Comparison of ENCODE assay signal across 9 mouse cellular contexts in the genomic region with DNA sequence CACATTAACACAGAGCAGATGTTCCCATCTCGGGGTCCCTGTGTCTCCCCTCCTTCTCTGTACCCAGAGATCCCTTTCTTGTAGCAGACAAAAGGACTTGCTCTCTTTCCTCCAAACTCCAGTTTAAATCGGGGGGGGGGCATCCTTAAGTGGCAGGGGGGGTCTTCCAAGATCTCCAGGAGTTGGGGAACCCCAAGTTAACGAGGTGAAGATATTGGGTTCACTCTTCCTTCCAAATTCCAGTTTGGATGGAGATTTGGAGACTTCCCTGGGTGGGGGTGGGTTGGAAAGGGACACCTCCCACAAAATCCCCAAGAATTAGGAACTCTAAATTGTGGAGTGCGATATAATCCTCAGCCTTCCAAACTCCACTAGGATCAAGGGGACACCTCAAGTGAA. TPM values are rescaled to one million over a fixed set of nuclear protein-coding genes. Genes with fewer than 3 reads are reported as not detected.
DNase-seq lines count a peak whose midpoint lies in the region; ATAC-seq and TF ChIP-seq lines count a peak whose summit lies in the region.
"Had no signal": no experiment of that assay in that cellular context is flagged by ENCODE, and none has a peak within 500 bp of the region (broad histone marks: within the 10 kb centered on the region; RNA-seq: fewer than 3 reads in every experiment).

No protein-coding gene starts in this region.

- dilution Hi-C loops in CH12.LX (cut with MboI; ENCODE audit: extremely low pct_ligation_motif_present, extremely low pct_unique_long_range_greater_than_20kb, low sequenced_read_pairs), result no loop called here

- no peak for DNase-seq in heart, adult 9 months (ENCODE audit: low spot score in 2 of 2)
- DNase-seq in CH12.LX (ENCODE audit: extremely low read depth), result no peak
- DNase-seq in frontal cortex, postnatal 14 days (ENCODE audit: low spot score in 2 of 2), result no peak
- no peak for DNase-seq in frontal cortex, postnatal 10 days (ENCODE audit: low spot score in 2 of 2)
- no peak for DNase-seq in adrenal gland, adult 8-10 months
- DNase-seq: lung, postnatal 36 days had no signal

- peak overlapping the region; percentile 99 for H3K9ac ChIP-seq in heart, embryonic 11.5 days (ENCODE audit: low read depth, low read length)
- H3K9ac ChIP-seq in CH12.LX (ENCODE audit: insufficient read depth, low read depth), result peak overlapping the region; percentile 99
- H3K9ac ChIP-seq in forebrain, embryonic 15.5 days (replicated peaks), result peak overlapping the region; percentile 83
- peak overlapping the region; percentile 99 for H3K9ac ChIP-seq in liver, embryonic 16.5 days (ENCODE audit: low read depth, low read length)

- no peak for ATAC-seq in heart, embryonic 11.5 days (replicated peaks; ENCODE audit: insufficient number of reproducible peaks, low FRiP score, low TSS enrichment)
- ATAC-seq in forebrain, embryonic 15.5 days (replicated peaks), result no peak
- no peak for ATAC-seq in liver, embryonic 16.5 days (ENCODE audit: low read depth)

- H3K4me2 ChIP-seq in heart, embryonic 11.5 days, result peak overlapping the region; percentile 82
- peak overlapping the region; percentile 82 for H3K4me2 ChIP-seq in CH12.LX (ENCODE audit: insufficient read depth, low read depth, poor library complexity, severe bottlenecking)
- H3K4me2 ChIP-seq in forebrain, embryonic 15.5 days (replicated peaks), result peak overlapping the region; percentile 72
- H3K4me2 ChIP-seq in liver, embryonic 16.5 days (ENCODE audit: low read depth, low read length), result peak overlapping the region; percentile 72

- no peak for TF ChIP-seq POLR2A in CH12.LX (IDR thresholded peaks at IDR 0.05; ENCODE audit: low read depth, low read length)

- H3K27me3 ChIP-seq in heart, embryonic 11.5 days (ENCODE audit: control insufficient read depth, insufficient read depth, low read length), result no peaks in the 10 kb centered on the region; the same call in 1 of the 2 replicates
- no peaks in the 10 kb centered on the region for H3K27me3 ChIP-seq in CH12.LX (replicated peaks)
- no peaks in the 10 kb centered on the region for H3K27me3 ChIP-seq in forebrain, embryonic 15.5 days
- no peaks in the 10 kb centered on the region for H3K27me3 ChIP-seq in liver, embryonic 16.5 days (ENCODE audit: control insufficient read depth, insufficient read depth, low read depth, low read length)

- peak overlapping the region; percentile 92 for H3K4me3 ChIP-seq in heart, embryonic 11.5 days (ENCODE audit: low read depth, low read length)
- H3K4me3 ChIP-seq in CH12.LX (replicated peaks in 1 of 3; ENCODE audit: low read depth in 2 of 3, low read length in 2 of 3, poor library complexity in 1 of 3), result peak overlapping the region; percentile 97 to 99 (median 97)
- peak overlapping the region; percentile 67 for H3K4me3 ChIP-seq in forebrain, embryonic 15.5 days
- H3K4me3 ChIP-seq in liver, embryonic 16.5 days (ENCODE audit: low read depth, low read length), result peak overlapping the region; percentile 96

- 4% methylated on average over 4 of the region's 4 CpGs for WGBS in heart, embryonic 11.5 days (ENCODE audit: insufficient replicate concordance)
- WGBS in forebrain, embryonic 15.5 days, result 2% methylated on average over 4 of the region's 4 CpGs
- 3% methylated on average over 4 of the region's 4 CpGs for WGBS in liver, embryonic 16.5 days (ENCODE audit: insufficient replicate concordance)

- in situ Hi-C loops in CH12.LX (cut with MboI; ENCODE audit: low pct_ligation_motif_present, low pct_unique_long_range_greater_than_20kb, low sequenced_read_pairs), result loop anchor here (25.0 kb wide), 1 partner anchor 255 kb away; the partner anchor contains the start of gene Mknk2

- peaks cover 14% of the 10 kb centered on the region for H3K36me3 ChIP-seq in heart, embryonic 11.5 days (ENCODE audit: control insufficient read depth, insufficient read depth, low read length)
- peaks cover 26 to 34% of the 10 kb centered on the region in 2 experiments for H3K36me3 ChIP-seq in CH12.LX (replicated peaks in 1 of 2; ENCODE audit: control insufficient read depth in 1 of 2, insufficient read depth in 1 of 2, low read length in 1 of 2)
- H3K36me3 ChIP-seq in forebrain, embryonic 15.5 days, result peaks cover 28% of the 10 kb centered on the region
- H3K36me3 ChIP-seq in liver, embryonic 16.5 days (ENCODE audit: control insufficient read depth, insufficient read depth), result peaks cover 27% of the 10 kb centered on the region

- H3K79me2 ChIP-seq in CH12.LX (replicated peaks; ENCODE audit: control insufficient read depth, extremely low read depth, insufficient read depth, poor library complexity, severe bottlenecking), result peaks cover 52% of the 10 kb centered on the region

- TF ChIP-seq EP300 in CH12.LX (IDR thresholded peaks at IDR 0.05; ENCODE audit: low read length), result no peak

- peaks cover 16% of the 10 kb centered on the region; the same call in 1 of the 2 replicates for H3K4me1 ChIP-seq in heart, embryonic 11.5 days (ENCODE audit: control insufficient read depth, insufficient read depth, low read length)
- H3K4me1 ChIP-seq in CH12.LX (ENCODE audit: control insufficient read depth in 1 of 2, insufficient read depth in 2 of 2), result peaks cover 30 to 56% of the 10 kb centered on the region in 2 experiments
- peaks cover 23% of the 10 kb centered on the region for H3K4me1 ChIP-seq in forebrain, embryonic 15.5 days
- H3K4me1 ChIP-seq in liver, embryonic 16.5 days (ENCODE audit: control insufficient read depth, low read depth, low read length), result peaks cover 43% of the 10 kb centered on the region

- H3K9me3 ChIP-seq in heart, embryonic 11.5 days (replicated peaks; ENCODE audit: control insufficient read depth, low read length), result no peaks in the 10 kb centered on the region
- H3K9me3 ChIP-seq in CH12.LX (replicated peaks; ENCODE audit: low read length), result no peaks in the 10 kb centered on the region
- no peaks in the 10 kb centered on the region for H3K9me3 ChIP-seq in forebrain, embryonic 15.5 days
- H3K9me3 ChIP-seq in liver, embryonic 16.5 days (replicated peaks; ENCODE audit: control insufficient read depth, low read length), result no peaks in the 10 kb centered on the region

- no peak for TF ChIP-seq RAD21 in CH12.LX (IDR thresholded peaks at IDR 0.05; ENCODE audit: low read depth, low read length)

- H3K27ac ChIP-seq in heart, embryonic 11.5 days (ENCODE audit: low read depth, low read length), result peak overlapping the region; percentile 84
- peak overlapping the region; percentile 96 for H3K27ac ChIP-seq in CH12.LX (ENCODE audit: insufficient read depth, low read depth)
- peak overlapping the region; percentile 96 for H3K27ac ChIP-seq in forebrain, embryonic 15.5 days (replicated peaks)
- peak overlapping the region; percentile 98 for H3K27ac ChIP-seq in liver, embryonic 16.5 days (ENCODE audit: low read length)

- TF ChIP-seq CTCF in CH12.LX (conservative IDR thresholded peaks at IDR 0.05 in 1 of 2, IDR thresholded peaks at IDR 0.05 in 1 of 2; ENCODE audit: low read depth in 2 of 2, low read length in 2 of 2), result no peak

TF ChIP-seq in CH12.LX, 34 proteins besides CTCF, POLR2A, EP300 and RAD21 (continues in another document):
- TF ChIP-seq SMC3 (IDR thresholded peaks at IDR 0.05; ENCODE audit: low read depth, low read length) (no peak), TCF12 (IDR thresholded peaks at IDR 0.05; ENCODE audit: low read depth, low read length) (0 out of 2 replicates have a peak, but pooled peaks have one; percentile 9), ZKSCAN1 (IDR thresholded peaks at IDR 0.05; ENCODE audit: borderline replicate concordance, low read depth, low read length) (no peak), MAZ (IDR thresholded peaks at IDR 0.05; ENCODE audit: low read depth, low read length) (no peak), JUN (IDR thresholded peaks at IDR 0.05; ENCODE audit: insufficient read depth, low read depth, low read length) (no peak), BHLHE40 (IDR thresholded peaks at IDR 0.05; ENCODE audit: low read depth, low read length) (no peak), TBP (conservative IDR thresholded peaks at IDR 0.05; ENCODE audit: low read depth, low read length) (no peak), UBTF (IDR thresholded peaks at IDR 0.05; ENCODE audit: low read depth, low read length) (no peak)

RNA-seq across cellular contexts. Expression of gene Tcf3, which starts 1.1 kb away (rescaled TPM):
- polyA plus RNA-seq in heart, embryonic 11.5 days (2014; fragmentation: Nextera tagmentation; extraction: Ambion mirVana), result 66.1 and 69.8 TPM in 2 replicates
- total RNA-seq in CH12.LX (2012; rRNA removed) (179 and 207 TPM in 2 replicates), CH12.LX (2014; rRNA removed) (139 and 146 TPM in 2 replicates)
- 208 and 223 TPM in 2 replicates for polyA plus RNA-seq in CH12.LX (2012; ENCODE audit: insufficient read length, low read depth)
- polyA plus RNA-seq in forebrain, embryonic 15.5 days (2015; fragmentation: Nextera tagmentation; extraction: Ambion mirVana), result 85.2 and 89.6 TPM in 2 replicates
- 39.8 and 44.4 TPM in 2 replicates for polyA plus RNA-seq in liver, embryonic 16.5 days (2015; fragmentation: Nextera tagmentation; extraction: Ambion mirVana)
- 10 to 100 TPM; 56.7 to 75.7 (median 66.8) TPM for total RNA-seq in adrenal gland, adult 8-10 months (2022)

RNA-seq across cellular contexts. Expression of gene Uqcr11, which starts 25.8 kb away (rescaled TPM):
- polyA plus RNA-seq in heart, embryonic 11.5 days (2014; fragmentation: Nextera tagmentation; extraction: Ambion mirVana), result 1,161 and 1,177 TPM in 2 replicates
- total RNA-seq in CH12.LX (2012; rRNA removed) (466 and 529 TPM in 2 replicates), CH12.LX (2014; rRNA removed) (442 and 444 TPM in 2 replicates)
- 206 and 248 TPM in 2 replicates for polyA plus RNA-seq in CH12.LX (2012; ENCODE audit: insufficient read length, low read depth)
- polyA plus RNA-seq in forebrain, embryonic 15.5 days (2015; fragmentation: Nextera tagmentation; extraction: Ambion mirVana), result 551 and 574 TPM in 2 replicates
- 509 and 519 TPM in 2 replicates for polyA plus RNA-seq in liver, embryonic 16.5 days (2015; fragmentation: Nextera tagmentation; extraction: Ambion mirVana)
- 100 to 1,000 TPM; 515 to 715 (median 604) TPM for total RNA-seq in adrenal gland, adult 8-10 months (2022)

RNA-seq across cellular contexts. Expression of gene Mbd3, which starts 33.0 kb away (rescaled TPM):
- 151 and 171 TPM in 2 replicates for polyA plus RNA-seq in heart, embryonic 11.5 days (2014; fragmentation: Nextera tagmentation; extraction: Ambion mirVana)
- total RNA-seq in CH12.LX (2012; rRNA removed) (61.9 and 67.0 TPM in 2 replicates), CH12.LX (2014; rRNA removed) (48.7 and 51.5 TPM in 2 replicates)
- 131 and 133 TPM in 2 replicates for polyA plus RNA-seq in CH12.LX (2012; ENCODE audit: insufficient read length, low read depth)
- 281 and 295 TPM in 2 replicates for polyA plus RNA-seq in forebrain, embryonic 15.5 days (2015; fragmentation: Nextera tagmentation; extraction: Ambion mirVana)
- polyA plus RNA-seq in liver, embryonic 16.5 days (2015; fragmentation: Nextera tagmentation; extraction: Ambion mirVana), result 49.2 and 52.7 TPM in 2 replicates
- total RNA-seq in adrenal gland, adult 8-10 months (2022), result 100 to 1,000 TPM; 147 to 161 (median 156) TPM

RNA-seq across cellular contexts. Expression of gene Mex3d, which starts 44.9 kb away (rescaled TPM):
- polyA plus RNA-seq in heart, embryonic 11.5 days (2014; fragmentation: Nextera tagmentation; extraction: Ambion mirVana), result 4.0 and 6.4 TPM in 2 replicates
- total RNA-seq in CH12.LX (2012; rRNA removed), result 8.4 and 8.5 TPM in 2 replicates
- 4.9 and 6.6 TPM in 2 replicates for total RNA-seq in CH12.LX (2014; rRNA removed)
- 4.7 and 5.9 TPM in 2 replicates for polyA plus RNA-seq in CH12.LX (2012; ENCODE audit: insufficient read length, low read depth)
- polyA plus RNA-seq in forebrain, embryonic 15.5 days (2015; fragmentation: Nextera tagmentation; extraction: Ambion mirVana), result 22.0 and 22.7 TPM in 2 replicates
- polyA plus RNA-seq in liver, embryonic 16.5 days (2015; fragmentation: Nextera tagmentation; extraction: Ambion mirVana), result 0.32 and 0.60 TPM in 2 replicates
- 10 to 100 TPM; 17.4 to 21.6 (median 20.8) TPM for total RNA-seq in adrenal gland, adult 8-10 months (2022)
